In genomic region chr8:121461192-121461591, GRCm38 (mm10) we compare ENCODE assay signal across 19 mouse cellular contexts.
"Had no signal": no experiment of that assay in that cellular context is flagged by ENCODE, and none has a peak within 500 bp of the region (broad histone marks: within the 10 kb centered on the region; RNA-seq: fewer than 3 reads in every experiment).

No protein-coding gene starts in this region.

- DNase-seq: kidney, adult 11 months; kidney, postnatal 10 days; layer of hippocampus, adult 9-11 months; liver, postnatal 0 days; lung, embryonic 14.5 days; right cerebral cortex, adult 18-20 months; right cerebral cortex, postnatal 14 days; spleen, adult 18-20 months; thymus, postnatal 25 days had no signal

- H3K27me3 ChIP-seq: intestine, embryonic 15.5 days; midbrain, embryonic 13.5 days; neural tube, embryonic 12.5 days; neural tube, embryonic 15.5 days; stomach, embryonic 15.5 days had no signal

- H3K36me3 ChIP-seq: intestine, embryonic 15.5 days; midbrain, embryonic 13.5 days; neural tube, embryonic 12.5 days; neural tube, embryonic 15.5 days; stomach, embryonic 15.5 days had no signal

- H3K4me1 ChIP-seq: intestine, embryonic 15.5 days; midbrain, embryonic 13.5 days; neural tube, embryonic 12.5 days; stomach, embryonic 15.5 days had no signal

- H3K4me3 ChIP-seq: intestine, embryonic 15.5 days; layer of hippocampus, adult 2 months; midbrain, embryonic 13.5 days; neural tube, embryonic 12.5 days; neural tube, embryonic 15.5 days; stomach, embryonic 15.5 days had no signal

- H3K4me2 ChIP-seq: intestine, embryonic 15.5 days; liver, embryonic 11.5 days; lung, embryonic 14.5 days; midbrain, embryonic 13.5 days; neural tube, embryonic 12.5 days; neural tube, embryonic 15.5 days; stomach, embryonic 15.5 days had no signal

- H3K9me3 ChIP-seq: intestine, embryonic 15.5 days; midbrain, embryonic 13.5 days; neural tube, embryonic 12.5 days; neural tube, embryonic 15.5 days; stomach, embryonic 15.5 days had no signal

- H3K27ac ChIP-seq: intestine, embryonic 15.5 days; layer of hippocampus, adult 2 months; liver, embryonic 14.5 days; macrophage; midbrain, embryonic 13.5 days; neural tube, embryonic 12.5 days; neural tube, embryonic 15.5 days; stomach, embryonic 15.5 days had no signal

- H3K9ac ChIP-seq: intestine, embryonic 15.5 days; liver, embryonic 14.5 days; liver, postnatal 0 days; lung, embryonic 14.5 days; midbrain, embryonic 13.5 days; neural tube, embryonic 12.5 days; neural tube, embryonic 15.5 days; stomach, embryonic 15.5 days had no signal

- ATAC-seq: intestine, embryonic 15.5 days; liver, postnatal 0 days; lung, postnatal 0 days; midbrain, embryonic 13.5 days had no signal
